Mouse (Mus musculus) CH12.LX (cell line): ENCODE results near the gene Acp7.
A peak's percentile ranks its signal among the peaks of the same experiment; 100 is the strongest.

Source experiments
- CHD2 ChIP-seq: IDR thresholded peaks from 2 replicates; pipeline ENCODE4 v1.6.1; 2011; ENCODE audit warnings: low read length, improper control_type of control experiment
- CTCF ChIP-seq, 2 experiments: IDR thresholded peaks in 1 of 2; conservative IDR thresholded peaks in 1 of 2; 2 replicates each; pipeline ENCODE4 v1.5.1; 2011 to 2012; ENCODE audit warnings: low read depth in 2 of 2, low read length in 2 of 2, improper control_type of control experiment in 1 of 2, inconsistent platforms in 1 of 2, mild to moderate bottlenecking in 1 of 2, moderate library complexity in 1 of 2
- EP300 ChIP-seq: IDR thresholded peaks from 2 replicates; pipeline ENCODE4 v1.6.1; 2011; ENCODE audit warnings: low read length, improper control_type of control experiment
- HCFC1 ChIP-seq: IDR thresholded peaks from 2 replicates; pipeline ENCODE4 v1.6.1; 2012; ENCODE audit warnings: low read depth, mild to moderate bottlenecking, inconsistent platforms, low read length, improper control_type of control experiment
- MAFK ChIP-seq: IDR thresholded peaks from 2 replicates; pipeline ENCODE4 v1.6.1; 2011; ENCODE audit warnings: low read length, improper control_type of control experiment; ENCODE audit not compliant: insufficient replicate concordance
- MAZ ChIP-seq: IDR thresholded peaks from 2 replicates; pipeline ENCODE4 v1.6.1; 2012; ENCODE audit warnings: low read depth, mild to moderate bottlenecking, inconsistent platforms, low read length, improper control_type of control experiment, moderate library complexity
- MXI1 ChIP-seq: IDR thresholded peaks from 2 replicates; pipeline ENCODE4 v1.6.1; 2011; ENCODE audit warnings: mild to moderate bottlenecking, low read depth, low read length, improper control_type of control experiment
- NRF1 ChIP-seq: IDR thresholded peaks from 2 replicates; pipeline ENCODE4 v1.6.1; 2014; ENCODE audit warnings: low read depth, mild to moderate bottlenecking, inconsistent platforms, low read length, improper control_type of control experiment, moderate library complexity
- PAX5 ChIP-seq: IDR thresholded peaks from 2 replicates; pipeline ENCODE4 v1.6.1; 2012; ENCODE audit warnings: low read length, inconsistent platforms, mixed read lengths
- POLR2A ChIP-seq: IDR thresholded peaks from 2 replicates; pipeline ENCODE4 v1.6.1; 2011; ENCODE audit warnings: low read depth, mild to moderate bottlenecking, improper control_type of control experiment, low read length
- RCOR1 ChIP-seq: conservative IDR thresholded peaks from 2 replicates; pipeline ENCODE4 v1.6.1; 2012; ENCODE audit warnings: low read depth, mild to moderate bottlenecking, inconsistent platforms, low read length, improper control_type of control experiment
- TCF12 ChIP-seq: IDR thresholded peaks from 2 replicates; pipeline ENCODE4 v1.6.1; 2014; ENCODE audit warnings: low read depth, mild to moderate bottlenecking, inconsistent platforms, low read length, improper control_type of control experiment
- UBTF ChIP-seq: IDR thresholded peaks from 2 replicates; pipeline ENCODE4 v1.6.1; 2012; ENCODE audit warnings: low read depth, mild to moderate bottlenecking, inconsistent platforms, low read length, improper control_type of control experiment, moderate library complexity

GRCm38 (mm10) chr7:28647016-28647415, 15.9 kb upstream of the Acp7 start:
- TF ChIP-seq RCOR1 (no peak), EP300 (no peak), MAFK (no peak), MAZ (no peak), UBTF (no peak), TCF12 (no peak), CTCF (conservative IDR thresholded peaks at IDR 0.05 in 1 of 2, IDR thresholded peaks at IDR 0.05 in 1 of 2; ENCODE audit: low read depth in 2 of 2, low read length in 2 of 2) (peak in 1 of 2 experiments; percentile 59; a peak in 2 of 4 replicates), CHD2 (no peak), POLR2A (no peak), HCFC1 (no peak), MXI1 (no peak), NRF1 (no peak), PAX5 (no peak)
